Mouse (Mus musculus): ENCODE measurements around the gene Agpat4.

DNA sequence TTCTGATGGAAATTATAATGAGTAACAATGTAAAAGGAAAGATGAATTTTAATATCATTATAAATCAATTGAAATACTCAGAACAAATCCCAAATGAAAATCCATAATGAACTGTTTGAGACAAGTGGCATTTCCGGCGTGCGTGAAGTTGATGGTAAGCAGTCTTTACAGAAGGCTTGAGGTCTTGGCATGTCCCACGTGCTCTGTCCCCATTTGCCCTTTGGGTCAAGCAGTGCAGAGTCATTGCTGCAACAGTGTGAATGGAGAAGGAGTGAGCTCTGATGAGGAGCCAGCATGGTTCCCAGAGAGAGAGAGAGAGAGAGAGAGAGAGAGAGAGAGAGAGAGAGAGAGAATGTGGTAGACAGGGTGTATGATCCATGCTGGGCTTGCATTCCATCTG lies 37.4 kb downstream of the Agpat4 start:
- no peak for TF ChIP-seq POLR2A (IDR thresholded peaks at IDR 0.05; ENCODE audit: low read depth, low read length)
- no peak for TF ChIP-seq CTCF (conservative IDR thresholded peaks at IDR 0.05; ENCODE audit: insufficient read depth, insufficient read length, low read depth, low read length)

Data from kidney, adult 2 months (tissue).